Mouse (Mus musculus) mouse embryonic stem cell (cell line): ENCODE measurements at regions not wholly inside any gene's neighbourhood (a gene's known extent, or its start where the extent isn't known, plus 50 kb on each side); places are given as distances from the start of the nearest gene placed in this dataset.

Source experiments
- in situ Hi-C, 2 experiments: fragments of 300-500 bp; cut with MboI; formaldehyde crosslinking; loops; 1 replicate in 1 of 2; 3 replicates in 1 of 2; pipeline ENCODE4 v1.14.3; 2019 to 2020; ENCODE audit warnings: low sequenced_read_pairs in 2 of 2, low pct_unique_long_range_greater_than_20kb in 1 of 2, mixed read lengths in 1 of 2; ENCODE audit not compliant: unreplicated experiment in 1 of 2

- in situ Hi-C loops = no loop called here
Measured at GRCm38 (mm10) chr6:84404695-84405094, 189.0 kb downstream of the Cyp26b1 start.

- in situ Hi-C loops = no loop called here
Measured at GRCm38 (mm10) chr6:84402431-84402830, 191.3 kb downstream of the Cyp26b1 start.

- in situ Hi-C loops = no loop called here
Measured at GRCm38 (mm10) chr6:84394496-84395090, 199.1 kb downstream of the Cyp26b1 start.

- in situ Hi-C loops = no loop called here
Measured at GRCm38 (mm10) chr6:84393519-84394231, 200.0 kb downstream of the Cyp26b1 start.

- in situ Hi-C loops = no loop called here
Measured at GRCm38 (mm10) chr6:84392752-84393511, 200.8 kb downstream of the Cyp26b1 start.

- in situ Hi-C loops = no loop called here
Measured at GRCm38 (mm10) chr6:84391016-84391415, 202.7 kb downstream of the Cyp26b1 start.

GRCm38 (mm10) chr6:84385696-84386095, 208.0 kb downstream of the Cyp26b1 start:
- in situ Hi-C loops = no loop called here

- in situ Hi-C loops = no loop called here
Measured at GRCm38 (mm10) chr6:84383718-84384117, 210.0 kb downstream of the Cyp26b1 start.

GRCm38 (mm10) chr6:84383141-84383540, 210.6 kb downstream of the Cyp26b1 start:
- in situ Hi-C loops = no loop called here

- in situ Hi-C loops = no loop called here
Measured at GRCm38 (mm10) chr6:84381571-84381970, 212.1 kb downstream of the Cyp26b1 start.

- in situ Hi-C loops = no loop called here
Measured at GRCm38 (mm10) chr6:84376666-84377065, 217.0 kb downstream of the Cyp26b1 start.

GRCm38 (mm10) chr6:84375498-84375897, 218.2 kb downstream of the Cyp26b1 start:
- in situ Hi-C loops = no loop called here

- in situ Hi-C loops = no loop called here
Measured at GRCm38 (mm10) chr6:84366365-84366764, 227.3 kb downstream of the Cyp26b1 start.

GRCm38 (mm10) chr6:84365914-84366313, 227.8 kb downstream of the Cyp26b1 start:
- in situ Hi-C loops = no loop called here

GRCm38 (mm10) chr6:84364964-84365363, 228.7 kb downstream of the Cyp26b1 start:
- in situ Hi-C loops = no loop called here

GRCm38 (mm10) chr6:84362331-84362730, 231.4 kb downstream of the Cyp26b1 start:
- in situ Hi-C loops = no loop called here

- in situ Hi-C loops = no loop called here
Measured at GRCm38 (mm10) chr6:84357911-84358310, 235.8 kb downstream of the Cyp26b1 start.

- in situ Hi-C loops = no loop called here
Measured at GRCm38 (mm10) chr6:84353425-84354220, 240.1 kb downstream of the Cyp26b1 start.

GRCm38 (mm10) chr6:84344936-84345335, 248.8 kb downstream of the Cyp26b1 start:
- in situ Hi-C loops = no loop called here
